Mouse (Mus musculus): ENCODE data around the gene Dnajb14. TPM values are rescaled to one million over a fixed set of nuclear protein-coding genes. Genes with fewer than 3 reads are reported as not detected.
"Not testable (repeated sequence)": the region's sequence is repeated elsewhere in the genome, so short reads cannot be mapped to it uniquely, and the experiment has no call there.

Dnajb14 gene
- polyA plus RNA-seq (2017; shearing (Covaris generic)): 1 to 10 TPM; 2.8 to 3.9 TPM

- ATAC-seq: peak; percentile 1
These were observed at the start of gene Dnajb14 for GRCm38 (mm10) chr3:137867437-137868093. TSS of gene Dnajb14 (plus strand) at chr3:137867675.

- ATAC-seq: no peak
These were observed 48.8 kb upstream of the Dnajb14 start for GRCm38 (mm10) chr3:137818713-137819112.

DNA sequence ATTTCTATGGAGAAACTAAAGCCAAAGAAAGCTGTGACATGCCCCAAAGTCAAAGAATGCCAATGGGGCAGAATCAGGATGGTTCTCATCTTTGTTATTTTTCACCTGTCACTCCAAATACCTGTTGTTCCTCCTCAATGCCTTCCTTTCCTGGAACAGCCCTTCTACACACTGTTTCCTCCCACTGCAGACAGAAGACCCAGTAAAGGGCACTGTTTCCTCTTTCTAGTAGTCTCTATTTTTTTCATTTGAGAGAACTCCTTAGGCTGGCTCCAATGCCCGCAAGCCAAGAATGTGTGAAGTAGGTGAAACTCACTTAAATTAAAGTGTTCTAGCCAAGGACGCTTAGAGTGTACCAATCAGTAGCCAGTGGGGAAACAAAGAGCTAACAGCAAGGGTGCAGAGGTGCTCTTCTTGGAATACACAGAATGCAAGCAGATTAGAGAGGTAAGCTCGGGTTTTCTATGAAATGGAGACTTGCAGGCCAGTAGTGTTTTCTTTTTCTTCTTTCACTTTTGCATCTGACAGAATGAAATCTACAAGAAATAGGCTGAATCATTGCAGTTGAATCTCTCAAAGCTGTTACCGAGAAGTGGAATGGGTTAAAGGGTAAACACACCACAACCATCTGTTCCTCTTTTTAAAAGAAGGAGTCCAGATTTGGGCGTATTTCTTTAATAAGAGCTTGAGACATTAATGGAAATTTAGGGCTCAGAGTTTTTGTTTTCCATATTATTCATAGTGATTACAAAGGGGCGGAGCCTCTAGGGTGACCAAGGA, 46.6 kb upstream of the Dnajb14 start:
- peak; percentile 57 for ATAC-seq

GRCm38 (mm10) chr3:137823317-137823716, 44.2 kb upstream of the Dnajb14 start:
- no peak for ATAC-seq

DNA sequence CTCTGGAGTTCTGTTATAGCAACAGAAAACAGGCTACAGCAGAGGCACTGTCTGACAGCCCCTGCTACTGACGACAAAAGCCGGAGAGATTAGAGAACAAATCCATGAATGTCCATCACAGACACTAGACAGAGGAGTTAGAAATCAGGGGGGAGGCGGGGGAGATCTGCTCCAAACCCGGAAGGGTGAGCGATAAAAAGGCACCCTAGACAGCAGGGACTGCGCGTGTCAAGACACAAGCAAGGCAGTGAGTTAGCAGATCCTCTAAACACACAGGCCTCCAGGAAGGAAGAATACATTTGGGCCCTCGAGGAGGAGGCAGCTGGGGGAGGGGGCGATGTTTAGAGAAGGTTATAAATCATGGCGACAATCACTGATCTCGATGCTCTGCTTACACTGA, 39.8 kb upstream of the Dnajb14 start:
- ATAC-seq: no peak

- no peak for ATAC-seq
These were observed 36.3 kb upstream of the Dnajb14 start for GRCm38 (mm10) chr3:137831156-137831555.

- peak; percentile 86 for ATAC-seq
These were observed 34.3 kb upstream of the Dnajb14 start for GRCm38 (mm10) chr3:137833128-137833527.

GRCm38 (mm10) chr3:137833698-137834097, 33.8 kb upstream of the Dnajb14 start:
- ATAC-seq: peak; percentile 40

DNA sequence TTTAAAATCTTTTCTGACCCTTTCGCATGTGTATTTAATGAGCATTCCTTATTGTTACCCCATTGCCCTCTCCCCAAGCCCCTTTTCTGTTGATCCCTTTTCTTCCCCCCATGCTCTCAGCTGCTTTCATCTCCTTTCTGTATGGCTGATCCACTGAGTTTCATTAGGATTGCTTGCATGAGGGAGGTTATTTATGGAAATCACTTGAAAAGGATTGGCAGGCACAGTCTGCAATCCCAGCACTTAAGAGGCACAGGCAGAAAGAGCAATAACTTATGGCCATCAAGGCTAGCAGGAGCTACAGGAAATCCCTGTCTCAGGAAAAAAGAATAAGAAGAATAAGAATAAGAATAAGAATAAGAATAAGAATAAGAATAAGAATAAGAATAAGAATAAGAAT, 30.9 kb upstream of the Dnajb14 start:
- ATAC-seq: no peak

DNA sequence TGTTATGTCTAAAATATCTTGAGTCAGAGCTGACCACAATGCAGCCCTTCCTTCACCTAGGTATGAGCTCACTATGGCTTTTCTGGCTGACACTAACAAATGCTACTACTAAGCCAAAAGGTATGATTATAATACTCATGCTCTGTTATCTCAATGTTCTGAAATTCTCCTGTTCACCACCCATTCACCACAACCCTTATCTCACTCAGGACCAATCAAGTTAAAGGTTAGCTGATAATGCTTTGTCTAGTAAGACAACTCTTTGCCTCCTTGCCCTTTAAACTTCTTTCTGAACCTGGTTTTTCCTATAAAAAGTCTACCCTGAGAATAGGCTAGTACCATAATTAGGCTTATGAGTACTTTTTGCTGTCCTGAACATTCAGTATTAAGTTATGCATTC, 29.3 kb upstream of the Dnajb14 start:
- ATAC-seq: no peak

GRCm38 (mm10) chr3:137842944-137843343, 24.5 kb upstream of the Dnajb14 start:
- no peak for ATAC-seq

GRCm38 (mm10) chr3:137844263-137844662, 23.2 kb upstream of the Dnajb14 start:
- no peak for ATAC-seq

GRCm38 (mm10) chr3:137846552-137846951, 20.9 kb upstream of the Dnajb14 start:
- ATAC-seq: no peak

- ATAC-seq: no peak
These were observed 19.1 kb upstream of the Dnajb14 start for GRCm38 (mm10) chr3:137848354-137848753.

- ATAC-seq: no peak
These were observed 17.8 kb upstream of the Dnajb14 start for GRCm38 (mm10) chr3:137849697-137850096.

- no peak for ATAC-seq
These were observed 16.3 kb upstream of the Dnajb14 start for GRCm38 (mm10) chr3:137851196-137851595.

- not testable (repeated sequence) for ATAC-seq
These were observed 14.5 kb upstream of the Dnajb14 start for GRCm38 (mm10) chr3:137853011-137853410.

DNA sequence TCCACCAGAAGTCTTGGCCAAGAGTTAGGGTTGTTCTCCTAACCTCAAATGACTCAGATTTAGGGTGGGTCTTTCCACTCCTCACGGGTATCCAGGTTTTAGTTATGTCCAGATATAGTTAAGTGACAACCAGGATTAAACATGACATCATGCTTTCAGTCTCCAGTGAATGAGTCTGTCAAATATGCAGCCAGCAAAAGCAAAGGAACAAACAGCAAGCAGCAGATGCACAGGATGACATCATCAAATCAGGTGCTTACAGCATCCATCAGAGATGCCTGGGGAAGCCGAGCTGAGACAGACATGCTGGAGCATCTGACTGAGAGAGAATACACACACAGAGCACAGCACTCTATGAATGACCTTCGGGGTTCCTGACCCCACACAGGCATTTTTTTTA, 12.1 kb upstream of the Dnajb14 start:
- no peak for ATAC-seq

GRCm38 (mm10) chr3:137856061-137856460, 11.4 kb upstream of the Dnajb14 start:
- no peak for ATAC-seq

- no peak for ATAC-seq
These were observed 6.9 kb upstream of the Dnajb14 start for GRCm38 (mm10) chr3:137860394-137861170.

- ATAC-seq: no peak
These were observed 6.0 kb upstream of the Dnajb14 start for GRCm38 (mm10) chr3:137861436-137861835.

- no peak for ATAC-seq
These were observed 4.9 kb upstream of the Dnajb14 start for GRCm38 (mm10) chr3:137862600-137862999.
